Mouse (Mus musculus) thymus, postnatal 25 days (tissue): ENCODE measurements around the gene Pex14.
"Not testable (repeated sequence)": the region's sequence is repeated elsewhere in the genome, so short reads cannot be mapped to it uniquely, and the experiment has no call there.

Experiments
- DNase-seq: peaks from one replicate; pipeline ENCODE4 v3.0.0; 2022

Gene Pex14

GRCm38 (mm10) chr4:149101456-149101855 is 1.8 kb upstream of the Pex14 start:
- DNase-seq = no peak

DNA sequence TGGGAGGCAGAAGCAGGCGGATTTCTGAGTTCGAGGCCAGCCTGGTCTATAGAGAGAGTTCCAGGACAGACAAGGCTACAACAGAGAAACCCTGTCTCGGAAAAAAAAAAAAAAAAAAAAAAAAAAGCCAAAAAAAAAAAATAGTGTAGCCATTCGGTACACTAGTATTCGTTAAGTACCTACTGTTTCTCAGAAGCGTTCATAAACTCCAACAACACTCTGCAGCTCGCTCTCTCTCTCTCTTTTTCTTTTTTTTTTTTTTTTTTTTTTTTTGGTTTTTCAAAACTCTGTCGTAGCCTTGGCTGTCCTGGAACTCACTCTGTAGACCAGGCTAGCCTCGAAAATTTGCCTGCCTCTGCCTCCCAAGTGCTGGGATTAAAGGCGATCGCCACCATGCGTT is 773 bp upstream of the Pex14 start:
- not testable (repeated sequence) for DNase-seq

GRCm38 (mm10) chr4:149098571-149098970 is 1.1 kb downstream of the Pex14 start:
- DNase-seq = no peak

- DNase-seq = no peak
These were observed 1.7 kb downstream of the Pex14 start for GRCm38 (mm10) chr4:149097956-149098355.

GRCm38 (mm10) chr4:149091364-149091763 is 8.3 kb downstream of the Pex14 start:
- DNase-seq = no peak

DNA sequence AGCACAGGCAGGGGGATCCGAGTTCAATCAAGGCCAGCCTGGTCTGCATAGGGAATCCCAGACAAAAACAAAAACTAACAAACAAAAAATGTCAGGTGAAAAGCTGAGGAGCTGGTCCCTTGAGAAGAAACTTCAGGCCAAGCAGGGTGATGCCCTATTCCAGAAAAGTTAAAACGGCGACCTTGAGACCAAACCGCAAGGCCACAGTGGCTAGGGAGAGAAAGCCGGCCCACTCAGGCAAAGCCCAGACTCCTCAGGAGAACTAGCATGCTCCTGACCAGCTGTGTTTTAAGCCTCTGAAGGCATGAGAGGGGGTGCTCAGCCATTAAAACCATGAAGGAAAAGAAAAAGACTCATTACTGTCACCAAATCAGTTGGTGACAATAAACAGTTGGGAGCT is 14.3 kb downstream of the Pex14 start:
- DNase-seq = no peak

DNA sequence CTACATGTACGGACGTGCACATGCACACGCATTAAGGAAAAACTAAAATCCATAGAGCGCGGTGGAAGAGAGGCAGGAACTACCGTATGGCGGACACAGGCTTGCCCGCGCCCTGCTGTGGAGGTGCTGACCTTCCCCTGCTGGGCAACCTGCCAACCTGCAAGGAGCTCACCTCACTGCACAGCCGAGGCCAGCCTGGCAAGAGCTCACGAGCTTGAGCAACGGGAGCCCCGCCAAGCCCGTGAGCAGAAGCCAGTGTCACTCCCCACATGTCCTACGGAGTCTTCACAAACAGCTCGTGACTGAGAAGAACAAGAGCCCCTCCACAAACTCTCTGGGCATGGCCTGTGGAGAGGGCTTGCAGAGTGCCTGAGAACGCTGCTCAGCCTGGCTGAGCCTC is 18.1 kb downstream of the Pex14 start:
- DNase-seq = no peak

- no peak for DNase-seq
These were observed 19.6 kb downstream of the Pex14 start for GRCm38 (mm10) chr4:149080111-149080510.

DNA sequence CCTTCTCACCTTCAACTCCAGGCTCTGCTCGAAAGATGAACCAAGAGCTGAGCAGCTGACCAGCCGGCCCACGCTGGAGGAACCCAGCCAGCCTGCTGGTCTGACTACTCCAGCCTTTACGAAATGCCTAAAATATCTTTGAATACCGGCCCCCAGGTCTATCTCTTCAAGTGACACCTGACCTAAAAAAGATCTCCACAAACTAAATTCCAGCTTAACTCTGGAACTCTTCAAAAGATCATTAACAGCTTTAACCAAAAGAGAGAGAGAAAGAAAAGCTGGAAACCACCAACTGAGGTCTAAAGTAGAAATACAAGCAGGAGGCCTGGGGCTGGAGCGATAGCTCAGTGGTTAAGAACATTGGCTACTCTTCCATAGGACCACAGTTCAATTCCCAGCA is 20.0 kb downstream of the Pex14 start:
- DNase-seq = no peak

- no peak for DNase-seq
These were observed 21.4 kb downstream of the Pex14 start for GRCm38 (mm10) chr4:149078261-149078660.

DNA sequence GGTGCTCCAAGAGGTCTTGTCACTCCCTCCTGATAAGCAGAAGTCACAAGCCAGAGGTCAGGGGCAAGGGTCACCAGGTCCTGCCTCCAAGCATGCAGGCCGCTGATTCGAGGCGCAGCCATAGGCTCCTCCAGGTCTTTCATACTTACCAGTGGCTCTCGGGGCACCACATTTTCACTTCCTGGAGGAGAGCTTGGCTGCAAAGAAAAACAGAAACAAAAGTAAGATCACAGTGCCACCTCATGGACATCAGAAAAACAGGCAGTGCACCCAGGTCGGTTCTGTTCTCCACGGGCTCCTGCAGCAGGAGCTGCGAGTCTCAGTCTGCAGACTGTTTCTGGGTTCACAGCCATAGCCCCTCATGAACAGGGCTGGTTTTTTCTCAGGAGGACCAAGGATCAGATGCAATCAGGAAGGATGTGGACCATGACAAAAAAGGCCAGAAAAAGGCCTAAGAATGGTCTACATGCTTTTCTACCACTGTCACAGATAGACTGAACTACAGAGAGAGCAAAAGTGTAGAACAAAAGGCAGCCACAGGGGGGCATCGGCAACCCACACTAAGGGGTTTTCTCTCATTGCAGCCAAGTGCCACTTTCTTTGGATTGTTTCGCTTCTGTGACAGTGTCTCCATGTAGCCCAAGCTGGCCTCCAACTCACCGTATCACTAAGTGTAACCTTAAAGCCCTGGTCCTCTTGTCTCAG is 23.7 kb downstream of the Pex14 start:
- DNase-seq = peak; percentile 78

DNA sequence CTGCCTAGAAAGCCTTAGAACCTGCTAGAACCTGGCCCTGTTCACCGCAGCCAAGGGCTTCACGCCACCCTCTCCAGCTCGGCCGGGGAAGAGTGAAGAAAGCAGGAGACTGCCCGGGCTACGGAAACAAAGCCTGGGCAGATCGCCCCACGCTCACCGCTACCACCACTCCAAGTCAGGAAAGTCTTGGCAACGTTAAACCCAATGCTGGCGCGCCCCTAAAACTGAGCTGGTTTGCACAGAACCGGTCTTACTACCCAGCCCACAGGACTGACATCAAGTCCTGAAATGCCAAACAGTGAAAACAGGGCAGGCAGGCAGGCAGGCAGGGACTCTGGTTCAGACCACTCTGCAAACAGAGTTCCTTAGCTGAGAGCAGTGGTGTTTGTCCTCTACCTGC is 24.6 kb downstream of the Pex14 start:
- no peak for DNase-seq

DNA sequence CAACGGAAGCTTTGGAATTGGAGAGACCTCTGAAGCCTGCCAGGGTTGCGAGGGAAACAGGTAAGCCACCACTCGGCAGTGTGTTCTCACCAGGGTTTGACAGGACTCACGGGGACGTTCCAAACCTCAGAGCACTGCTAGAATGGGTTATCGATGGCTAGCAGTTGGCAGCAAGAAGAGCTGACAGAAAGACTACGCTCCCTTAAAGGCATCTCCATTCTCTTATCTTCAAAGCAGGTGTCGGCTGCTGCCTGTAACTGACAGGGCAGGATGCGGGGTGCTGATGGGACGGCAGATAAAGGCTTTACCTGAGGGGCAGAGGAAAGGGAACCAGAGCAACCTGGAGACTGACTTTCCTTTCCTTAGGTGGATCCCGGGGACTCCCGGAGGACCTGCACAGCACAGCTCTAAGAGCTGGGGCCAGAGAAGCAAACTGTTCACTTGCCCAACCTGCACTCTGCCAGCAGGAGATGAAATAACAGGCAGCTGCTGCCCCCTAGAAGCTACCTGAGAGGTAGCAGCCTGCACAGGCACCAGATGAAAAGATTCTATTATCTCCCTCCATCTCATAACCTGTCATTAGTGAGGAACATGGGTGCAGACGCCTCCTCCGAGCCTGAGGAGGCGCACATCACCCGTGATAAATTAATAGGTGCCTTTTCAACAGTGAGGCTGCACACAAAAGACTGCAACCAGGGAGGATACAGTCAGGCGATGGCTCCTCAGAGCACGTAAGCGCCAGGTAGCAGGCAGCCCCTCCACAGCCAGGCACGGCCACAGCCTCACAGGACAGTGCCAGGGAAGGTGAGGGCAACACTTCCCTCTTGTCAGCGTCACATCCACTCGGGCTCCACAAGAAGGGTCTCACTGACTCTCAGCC is 32.8 kb downstream of the Pex14 start:
- peak; percentile 60 for DNase-seq

DNA sequence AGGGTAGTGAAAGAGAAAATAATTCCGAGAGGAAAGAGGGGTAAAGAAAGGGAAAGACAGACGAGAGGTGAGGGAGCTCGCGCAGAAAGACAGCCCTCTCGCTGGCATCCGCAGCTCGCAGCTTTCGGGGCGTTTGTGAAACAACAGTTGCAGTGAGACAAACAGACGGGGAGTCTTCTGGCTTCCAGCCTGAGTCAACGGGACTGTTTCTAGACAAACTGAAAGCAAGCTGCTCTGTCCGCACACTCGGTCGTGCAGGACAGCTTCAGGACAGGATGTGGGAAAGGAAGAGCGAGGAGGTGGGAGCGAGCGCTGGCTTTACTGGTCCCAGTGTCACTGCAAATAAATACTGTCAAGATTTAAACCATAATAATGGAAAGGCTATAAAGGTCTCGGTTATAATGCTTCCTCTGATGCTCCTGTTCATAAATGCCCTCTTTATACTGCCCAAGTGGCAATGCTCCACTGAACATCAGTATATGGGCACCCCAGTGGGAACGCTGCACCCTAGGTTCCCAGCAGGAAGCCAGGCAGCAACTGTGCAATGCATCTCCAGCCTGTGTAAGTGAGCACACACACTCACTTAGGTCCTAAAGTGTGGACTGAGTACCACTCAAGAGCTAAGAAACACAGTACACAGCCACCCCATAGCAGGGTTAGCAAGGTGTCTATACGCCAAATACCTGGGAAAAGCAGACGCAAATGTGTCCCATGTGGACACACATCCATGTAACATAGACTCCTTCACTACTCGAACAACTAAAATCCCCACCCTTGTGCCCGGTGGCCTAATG is 35.4 kb downstream of the Pex14 start:
- DNase-seq = no peak

- DNase-seq = no peak
These were observed 37.0 kb downstream of the Pex14 start for GRCm38 (mm10) chr4:149062406-149063318.

DNA sequence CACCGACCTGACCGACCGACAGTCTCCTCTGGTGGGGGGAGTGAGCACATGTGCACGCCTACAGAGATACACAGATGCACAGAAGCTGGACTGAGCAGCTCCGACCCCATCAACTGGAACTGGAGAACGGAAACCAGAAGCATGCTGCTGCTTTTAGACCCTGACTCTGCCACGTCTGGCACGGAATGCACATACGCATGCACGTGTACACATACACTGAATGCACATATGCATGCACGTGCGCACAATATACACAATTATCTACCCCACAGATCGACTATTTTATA is 38.3 kb downstream of the Pex14 start:
- no peak for DNase-seq

- no peak for DNase-seq
These were observed 38.9 kb downstream of the Pex14 start for GRCm38 (mm10) chr4:149060621-149061431.

GRCm38 (mm10) chr4:149059713-149060112 is 40.0 kb downstream of the Pex14 start:
- no peak for DNase-seq

- DNase-seq = no peak
These were observed 41.4 kb downstream of the Pex14 start for GRCm38 (mm10) chr4:149058298-149058697.

DNA sequence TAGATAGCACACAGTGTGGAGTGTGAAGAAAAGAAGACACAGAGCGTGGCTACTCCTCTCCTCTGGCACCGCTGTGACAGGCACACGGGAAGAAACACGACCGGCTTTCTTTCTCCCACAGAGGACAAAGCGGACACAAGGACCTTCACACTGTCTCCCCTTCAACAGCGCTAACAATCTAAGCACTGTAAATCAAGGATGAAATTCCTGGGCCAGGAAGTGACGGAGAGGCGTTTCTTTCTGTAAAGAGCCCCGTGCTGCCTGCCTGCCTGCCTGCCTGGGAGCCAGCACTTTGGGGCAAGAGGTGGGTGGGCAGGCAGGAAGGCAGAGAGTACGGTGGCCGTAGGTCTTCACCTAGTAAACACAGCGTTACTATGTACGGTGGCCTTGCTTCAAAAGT is 42.2 kb downstream of the Pex14 start:
- no peak for DNase-seq

- DNase-seq = no peak
These were observed 42.7 kb downstream of the Pex14 start for GRCm38 (mm10) chr4:149056957-149057356.

GRCm38 (mm10) chr4:149055847-149056246 is 43.8 kb downstream of the Pex14 start:
- no peak for DNase-seq
